Mouse (Mus musculus): Measurements from ENCODE around the gene St6galnac5. TPM values are rescaled to one million over a fixed set of nuclear protein-coding genes. Genes with fewer than 3 reads are reported as not detected.
"Not testable (repeated sequence)": the region's sequence is repeated elsewhere in the genome, so short reads cannot be mapped to it uniquely, and the experiment has no call there.

Gene St6galnac5
- polyA plus RNA-seq, 1 experiment from 2014 or later: 0.67 TPM

DNA sequence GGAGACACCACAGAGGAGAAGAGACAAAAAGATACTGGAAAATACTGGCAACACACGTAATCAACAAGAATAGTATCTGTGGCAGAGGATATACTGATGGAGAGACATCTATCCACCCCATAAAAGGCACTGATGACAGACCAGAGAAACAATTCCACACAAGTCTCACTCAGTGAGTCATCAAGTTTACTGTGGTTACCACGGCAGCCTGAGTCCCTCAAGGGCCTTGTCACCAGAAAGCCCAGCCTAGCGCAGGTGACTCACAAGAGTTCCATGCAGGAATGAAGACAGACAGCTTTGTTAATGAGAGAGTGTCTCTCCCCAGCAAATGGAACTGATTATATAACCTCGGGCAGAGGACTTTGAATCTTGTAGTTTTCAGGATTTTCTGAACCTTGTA is 168.1 kb downstream of the St6galnac5 start:
- TF ChIP-seq CTCF (IDR thresholded peaks at IDR 0.05): no peak
- peak; percentile 99 for ATAC-seq
- in situ Hi-C loops (cut with MboI; ENCODE audit: low pct_unique_long_range_greater_than_20kb): no loop called here

DNA sequence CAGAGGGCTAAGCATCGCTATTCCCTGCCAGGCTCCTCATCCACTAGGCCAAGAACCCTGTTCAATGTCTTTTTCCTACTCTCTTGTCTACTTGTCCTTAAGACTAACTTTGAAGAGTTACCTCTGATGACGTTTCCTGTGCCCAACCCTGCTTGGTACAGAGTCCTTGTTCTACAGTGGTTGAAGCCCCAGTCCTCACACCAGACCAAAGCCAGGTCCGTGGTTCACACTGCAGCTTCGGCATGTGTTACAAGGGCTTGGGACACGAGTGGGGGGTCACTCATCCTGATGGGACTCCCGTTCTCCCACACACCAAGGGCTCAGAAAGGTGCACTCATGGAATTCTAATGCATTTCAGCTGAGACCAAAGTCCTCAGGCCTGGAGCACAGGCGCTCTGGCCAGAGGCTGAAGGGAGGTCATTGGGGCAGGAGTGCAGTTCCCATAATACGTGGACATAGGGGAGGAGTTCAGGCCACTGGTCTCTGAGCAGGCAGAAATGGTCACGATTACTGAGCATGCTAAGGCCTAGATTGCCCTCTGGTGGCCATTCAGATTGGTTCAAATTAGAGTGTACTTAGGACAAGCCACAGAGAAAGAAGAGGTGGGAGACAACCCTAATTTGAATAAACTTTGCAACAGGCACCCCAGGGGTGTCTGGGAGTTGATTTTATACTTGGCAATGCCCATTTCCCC is 182.2 kb downstream of the St6galnac5 start:
- TF ChIP-seq CTCF (IDR thresholded peaks at IDR 0.05): peak; percentile 75
- ChIA-PET CTCF (interaction anchor here (1.0 to 3.6 kb wide), 5 partner anchors 11 to 41 kb away, joined by 3 to 22 read pairs (median 4); no protein-coding TSS in a partner anchor), POLR2A (interaction anchor here (0.7 kb wide), 1 partner anchor 10 kb away, joined by 3 read pairs; no protein-coding TSS in a partner anchor)
- ATAC-seq (peak; percentile 62), DNase-seq (ENCODE audit: low read depth, low spot score) (no peak)
- in situ Hi-C loops (cut with MboI; ENCODE audit: low pct_unique_long_range_greater_than_20kb): loop anchor here (25.0 kb wide), 1 partner anchor 162 kb away; no protein-coding TSS in a partner anchor
- no peaks in the 10 kb centered on the region for H3K27me3 ChIP-seq

More for the DNA sequence above, 168.1 kb downstream of the St6galnac5 start:
- peak; percentile 94 for DNase-seq (ENCODE audit: low read depth, low spot score)
- POLR2A ChIA-PET: interaction anchor here (1.5 kb wide), 1 partner anchor 21 kb away, joined by 3 read pairs; no protein-coding TSS in a partner anchor
- CTCF ChIA-PET: interaction anchor here (0.7 to 1.0 kb wide), 2 partner anchors 30 to 138 kb away, joined by 3 read pairs; no protein-coding TSS in a partner anchor
- no peaks in the 10 kb centered on the region for H3K27me3 ChIP-seq

DNA sequence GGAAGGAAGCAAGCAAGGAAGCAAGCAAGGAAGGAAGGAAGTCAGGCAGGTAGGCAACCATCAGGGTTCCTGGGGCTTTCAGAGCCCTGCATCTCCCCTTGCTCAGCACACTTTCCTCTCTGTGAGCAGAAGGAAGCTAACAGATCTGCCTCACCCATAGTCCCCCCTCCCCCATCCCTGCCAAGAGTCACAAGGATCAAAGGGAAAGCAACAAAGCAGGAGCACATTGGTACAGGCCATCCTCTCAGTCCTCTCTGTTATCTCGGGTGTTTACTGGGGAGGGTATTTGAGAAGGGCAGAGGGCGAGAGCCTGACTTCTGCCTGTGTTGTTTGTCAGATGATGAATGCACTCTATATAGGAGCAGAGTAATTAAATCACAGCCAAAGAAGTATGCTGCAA is 184.7 kb downstream of the St6galnac5 start:
- POLR2A ChIA-PET: no interaction called here
- CTCF ChIA-PET: interaction anchor here (3.6 kb wide), 1 partner anchor 14 kb away, joined by 22 read pairs; no protein-coding TSS in a partner anchor
- no peaks in the 10 kb centered on the region for H3K27me3 ChIP-seq
- in situ Hi-C loops (cut with MboI; ENCODE audit: low pct_unique_long_range_greater_than_20kb): loop anchor here (25.0 kb wide), 1 partner anchor 165 kb away; no protein-coding TSS in a partner anchor
- TF ChIP-seq CTCF (IDR thresholded peaks at IDR 0.05): no peak
- ATAC-seq: no peak
- DNase-seq (ENCODE audit: low read depth, low spot score): no peak

DNA sequence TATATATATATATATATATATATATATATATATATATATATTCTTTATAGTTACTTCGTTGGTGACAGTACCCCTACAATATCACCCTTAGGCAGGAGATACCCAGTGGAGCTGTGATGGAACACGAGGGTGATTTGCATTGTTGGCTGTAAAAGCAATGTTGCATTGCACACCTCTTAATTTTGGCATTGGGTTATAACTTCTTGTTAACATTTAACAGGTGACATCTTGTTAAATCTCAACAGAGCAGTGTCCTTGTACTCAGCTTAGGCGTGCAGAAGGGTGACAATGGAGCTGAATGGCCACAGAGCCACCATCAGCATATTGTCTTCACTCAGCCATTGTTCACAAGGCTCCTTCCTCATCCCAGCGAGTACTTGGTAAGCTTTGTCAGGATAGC is 185.8 kb downstream of the St6galnac5 start:
- no peaks in the 10 kb centered on the region for H3K27me3 ChIP-seq
- ATAC-seq: no peak
- DNase-seq (ENCODE audit: low read depth, low spot score): no peak
- ChIA-PET POLR2A (no interaction called here), CTCF (interaction anchor here (1.3 kb wide), 1 partner anchor 12 kb away, joined by 10 read pairs; no protein-coding TSS in a partner anchor)
- in situ Hi-C loops (cut with MboI; ENCODE audit: low pct_unique_long_range_greater_than_20kb): loop anchor here (25.0 kb wide), 1 partner anchor 166 kb away; no protein-coding TSS in a partner anchor
- TF ChIP-seq CTCF (IDR thresholded peaks at IDR 0.05): no peak

DNA sequence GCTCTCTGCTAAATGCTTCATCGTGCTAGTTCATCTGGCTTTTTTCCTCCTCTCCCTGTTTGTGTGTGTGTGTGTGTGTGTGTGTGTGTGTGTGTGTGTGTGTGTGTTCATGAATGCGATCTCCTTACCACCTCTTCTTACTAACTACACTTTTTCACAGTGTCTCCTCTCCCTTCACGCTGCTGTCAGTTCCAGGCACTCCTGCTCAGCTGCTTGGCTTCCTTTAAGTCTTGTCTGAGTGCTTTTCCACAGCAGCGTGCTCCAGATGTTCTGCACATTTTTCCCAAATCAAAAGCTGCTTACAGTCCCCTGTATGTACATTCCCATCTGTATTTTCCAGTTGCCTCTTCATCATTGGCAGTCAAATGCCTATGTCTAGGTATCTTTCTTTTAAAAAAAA is 189.0 kb downstream of the St6galnac5 start:
- in situ Hi-C loops (cut with MboI; ENCODE audit: low pct_unique_long_range_greater_than_20kb): loop anchor here (5.0 to 25.0 kb wide), 2 partner anchors 169 to 459 kb away; no protein-coding TSS in a partner anchor
- no peak for ATAC-seq
- CTCF ChIA-PET: no interaction called here
- no peaks in the 10 kb centered on the region for H3K27me3 ChIP-seq
- POLR2A ChIA-PET: interaction anchor here (0.6 to 0.9 kb wide), 3 partner anchors 19 to 754 kb away, joined by 3 read pairs; no protein-coding TSS in a partner anchor
- DNase-seq (ENCODE audit: low read depth, low spot score): no peak
- TF ChIP-seq CTCF (IDR thresholded peaks at IDR 0.05): no peak

DNA sequence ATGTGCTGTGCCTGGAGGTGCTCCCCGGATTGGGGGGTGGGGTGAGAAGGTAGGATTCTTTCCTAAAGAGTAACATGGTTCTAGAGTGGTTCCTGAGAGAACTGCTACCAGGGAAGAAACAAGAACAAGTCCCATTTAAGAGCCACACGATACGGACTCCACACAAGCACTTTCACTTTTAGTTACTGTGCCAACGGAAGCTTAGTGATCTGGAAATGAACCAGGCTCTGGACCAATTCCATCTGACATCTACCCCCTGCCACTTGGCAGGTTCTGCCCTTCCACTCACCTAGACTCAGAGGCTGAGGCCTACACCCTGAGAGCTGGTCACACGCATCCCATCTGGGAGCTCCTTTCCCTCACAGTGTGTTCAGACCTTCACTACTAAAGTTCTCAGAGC is 189.4 kb downstream of the St6galnac5 start:
- CTCF ChIA-PET: no interaction called here
- ATAC-seq: no peak
- TF ChIP-seq CTCF (IDR thresholded peaks at IDR 0.05): no peak

DNA sequence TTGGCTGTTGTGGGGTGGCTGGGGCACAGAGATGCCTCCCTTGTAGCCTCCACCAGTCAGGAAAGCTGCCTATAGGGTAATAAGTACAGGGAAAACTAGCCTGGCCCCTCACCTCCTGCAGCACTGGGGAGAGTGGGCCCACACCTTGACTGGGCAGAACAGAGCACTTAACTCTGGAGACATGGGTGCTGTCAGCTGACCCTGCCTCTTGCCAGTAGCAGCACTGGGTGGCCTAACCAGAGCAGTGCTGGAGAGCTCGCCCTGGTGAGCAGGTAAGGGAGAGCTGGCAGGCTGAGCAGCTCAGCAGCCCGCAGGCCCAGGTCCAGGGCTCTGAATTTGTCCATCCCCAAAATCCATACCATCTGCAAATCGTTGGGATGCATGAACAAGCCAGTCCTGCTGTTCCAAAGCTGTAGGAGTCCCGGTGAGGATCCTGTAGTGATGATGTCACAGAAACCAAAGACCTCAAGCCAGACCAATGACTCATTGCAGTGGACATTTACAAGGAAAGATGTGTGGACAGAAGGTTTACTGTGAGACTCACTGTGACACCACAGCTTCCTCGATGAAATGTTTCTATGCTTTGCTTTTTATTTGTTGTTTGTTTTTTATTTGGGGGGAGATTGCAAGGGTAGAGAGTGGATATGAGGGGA is 193.6 kb downstream of the St6galnac5 start:
- DNase-seq (ENCODE audit: low read depth, low spot score); H3K27me3 ChIP-seq; POLR2A ChIA-PET; CTCF ChIA-PET: not testable (repeated sequence)
- ATAC-seq: peak; percentile 77
- in situ Hi-C loops (cut with MboI; ENCODE audit: low pct_unique_long_range_greater_than_20kb): loop anchor here (25.0 kb wide), 1 partner anchor 174 kb away; no protein-coding TSS in a partner anchor

More for the DNA sequence above, 189.4 kb downstream of the St6galnac5 start:
- in situ Hi-C loops (cut with MboI; ENCODE audit: low pct_unique_long_range_greater_than_20kb): loop anchor here (5.0 to 25.0 kb wide), 2 partner anchors 170 to 460 kb away; no protein-coding TSS in a partner anchor
- no peaks in the 10 kb centered on the region for H3K27me3 ChIP-seq
- POLR2A ChIA-PET: interaction anchor here (0.6 to 0.9 kb wide), 2 partner anchors 19 to 20 kb away, joined by 3 read pairs; no protein-coding TSS in a partner anchor
- no peak for DNase-seq (ENCODE audit: low read depth, low spot score)

DNA sequence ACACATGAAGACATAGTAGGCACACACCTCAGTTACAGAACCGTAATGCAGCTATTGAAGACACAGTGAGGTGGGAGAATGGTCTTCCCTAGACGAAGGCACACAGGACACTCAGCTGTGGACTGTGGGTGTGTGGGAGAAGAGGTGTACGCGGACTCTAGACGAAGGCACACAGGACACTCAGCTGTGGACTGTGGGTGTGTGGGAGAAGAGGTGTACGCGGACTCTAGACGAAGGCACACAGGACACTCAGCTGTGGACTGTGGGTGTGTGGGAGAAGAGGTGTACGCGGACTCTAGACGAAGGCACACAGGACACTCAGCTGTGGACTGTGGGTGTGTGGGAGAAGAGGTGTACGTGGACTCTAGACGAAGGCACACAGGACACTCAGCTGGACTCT is 197.7 kb downstream of the St6galnac5 start:
- H3K27me3 ChIP-seq; ATAC-seq; POLR2A ChIA-PET; DNase-seq (ENCODE audit: low read depth, low spot score): not testable (repeated sequence)
- in situ Hi-C loops (cut with MboI; ENCODE audit: low pct_unique_long_range_greater_than_20kb): loop anchor here (25.0 kb wide), 1 partner anchor 178 kb away; no protein-coding TSS in a partner anchor
- CTCF ChIA-PET: interaction anchor here (0.8 to 2.6 kb wide), 24 partner anchors 10 to 1101 kb away, joined by 3 to 15 read pairs (median 5); no protein-coding TSS in a partner anchor

DNA sequence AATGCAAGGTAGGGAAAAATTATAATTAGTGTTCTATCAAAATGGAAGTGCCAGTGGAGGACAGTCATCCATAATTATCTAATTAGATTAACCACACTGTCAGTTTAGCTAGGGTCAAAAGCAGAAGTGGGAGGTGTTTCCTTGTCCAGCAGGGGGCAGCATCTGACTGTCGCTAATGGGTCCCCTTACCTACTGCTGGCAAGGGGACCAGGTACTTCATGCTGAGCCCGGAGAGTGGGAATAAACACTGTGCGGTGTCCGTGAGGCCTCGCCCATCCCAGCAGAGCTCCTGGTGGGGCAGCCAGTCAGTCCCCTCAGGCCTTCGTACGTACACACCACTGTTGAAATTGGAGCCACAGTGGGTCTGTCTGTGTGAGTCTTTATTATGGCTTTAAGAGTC is 198.3 kb downstream of the St6galnac5 start:
- DNase-seq (ENCODE audit: low read depth, low spot score): no peak
- peak; percentile 97 for TF ChIP-seq CTCF (IDR thresholded peaks at IDR 0.05)
- CTCF ChIA-PET: interaction anchor here (0.8 to 2.6 kb wide), 33 partner anchors 9 to 1102 kb away, joined by 3 to 15 read pairs (median 5); no protein-coding TSS in a partner anchor
- in situ Hi-C loops (cut with MboI; ENCODE audit: low pct_unique_long_range_greater_than_20kb): loop anchor here (25.0 kb wide), 1 partner anchor 179 kb away; no protein-coding TSS in a partner anchor
- POLR2A ChIA-PET: no interaction called here
- ATAC-seq: peak; percentile 72
- H3K27me3 ChIP-seq: no peaks in the 10 kb centered on the region

DNA sequence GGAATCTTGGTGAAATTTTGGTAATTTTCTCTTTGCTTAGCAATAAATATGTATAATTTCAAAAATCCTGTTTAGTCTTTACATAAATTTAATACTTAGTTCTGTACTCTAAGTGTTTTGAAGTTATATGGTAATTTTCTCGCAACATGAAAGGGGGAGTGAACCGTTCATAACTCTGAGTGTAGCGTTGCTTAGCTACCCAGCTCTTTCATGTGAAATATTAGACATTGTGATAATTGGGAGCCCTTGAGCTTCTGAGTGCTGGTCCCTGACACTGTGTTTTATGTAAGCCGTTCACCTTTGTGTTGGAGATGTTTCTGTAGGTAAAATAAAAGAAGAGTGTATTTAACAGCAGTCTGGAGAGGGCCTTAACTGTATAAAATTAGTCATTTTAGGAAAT is 202.2 kb downstream of the St6galnac5 start:
- no peak for ATAC-seq
- CTCF ChIA-PET: interaction anchor here (1.1 to 1.5 kb wide), 2 partner anchors 9 to 19 kb away, joined by 3 read pairs; no protein-coding TSS in a partner anchor
- no peak for TF ChIP-seq CTCF (IDR thresholded peaks at IDR 0.05)
- H3K27me3 ChIP-seq: no peaks in the 10 kb centered on the region
- no peak for DNase-seq (ENCODE audit: low read depth, low spot score)
- in situ Hi-C loops (cut with MboI; ENCODE audit: low pct_unique_long_range_greater_than_20kb): loop anchor here (25.0 kb wide), 1 partner anchor 182 kb away; no protein-coding TSS in a partner anchor
- POLR2A ChIA-PET: no interaction called here

Data from Patski (cell line).